Mouse (Mus musculus): ENCODE measurements around the gene Skap1. TPM values are rescaled to one million over a fixed set of nuclear protein-coding genes. Genes with fewer than 3 reads are reported as not detected.

The Skap1 gene
- total and polyA plus RNA-seq, 3 experiments = not detected

DNA sequence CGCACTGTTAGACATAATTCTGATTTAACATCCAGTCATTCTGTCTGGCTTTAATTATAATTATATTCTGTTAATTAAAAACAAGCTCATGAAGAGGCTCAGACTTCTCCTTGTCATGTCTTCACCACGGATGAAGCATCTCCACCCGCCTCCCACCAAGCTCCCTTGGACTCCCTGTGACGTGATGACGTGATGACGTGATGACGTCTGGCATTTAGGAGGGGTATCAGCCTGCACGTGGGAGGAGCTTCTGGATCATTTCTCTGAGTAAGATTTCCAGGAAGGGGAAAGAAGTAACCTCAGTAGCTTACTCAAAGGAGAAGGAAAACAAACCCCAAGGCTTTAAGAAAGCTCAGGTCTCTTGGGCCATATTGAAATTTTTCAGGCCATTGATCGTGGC, 165.4 kb downstream of the Skap1 start:
- H3K27ac ChIP-seq (ENCODE audit: control insufficient read depth, low read depth, low read length) = no peak overlapping the region
- H3K9me3 ChIP-seq (replicated peaks; ENCODE audit: insufficient read depth, low read length) = no peaks in the 10 kb centered on the region
- no peaks in the 10 kb centered on the region for H3K36me3 ChIP-seq (ENCODE audit: control insufficient read depth in 1 of 2, insufficient read depth in 2 of 2, low read length in 2 of 2)
- no peaks in the 10 kb centered on the region for H3K4me1 ChIP-seq (ENCODE audit: control insufficient read depth in 1 of 2, insufficient read depth in 2 of 2, low read length in 2 of 2)
- no peak overlapping the region for H3K4me3 ChIP-seq (ENCODE audit: control insufficient read depth in 1 of 2, insufficient read depth in 1 of 2, low read depth in 2 of 2, low read length in 2 of 2)
- no peak overlapping the region for H3K9ac ChIP-seq (ENCODE audit: control insufficient read depth, low read depth, low read length, poor library complexity, severe bottlenecking)
- peaks cover 17 to 28% of the 10 kb centered on the region in 2 experiments for H3K27me3 ChIP-seq (ENCODE audit: control insufficient read depth in 1 of 2, insufficient read depth in 2 of 2, low read length in 2 of 2)
- no peaks in the 10 kb centered on the region for H3K79me2 ChIP-seq (ENCODE audit: control insufficient read depth, insufficient read depth, low read length, poor library complexity)
- TF ChIP-seq RCOR1 (IDR thresholded peaks at IDR 0.05; ENCODE audit: low read depth, low read length) (no peak), HCFC1 (IDR thresholded peaks at IDR 0.05; ENCODE audit: low read depth, low read length) (no peak), UBTF (IDR thresholded peaks at IDR 0.05; ENCODE audit: borderline replicate concordance, insufficient read depth, low read depth, low read length) (no peak), BHLHE40 (IDR thresholded peaks at IDR 0.05; ENCODE audit: borderline replicate concordance, low read depth, low read length) (no peak), TBP (IDR thresholded peaks at IDR 0.05; ENCODE audit: low read depth, low read length) (no peak), CHD2 (IDR thresholded peaks at IDR 0.05; ENCODE audit: low read length) (no peak), CHD1 (IDR thresholded peaks at IDR 0.05; ENCODE audit: low read depth, low read length) (no peak), ETS1 (IDR thresholded peaks at IDR 0.05; ENCODE audit: low read depth, low read length) (no peak), RAD21 (IDR thresholded peaks at IDR 0.05; ENCODE audit: low read depth, low read length) (no peak), USF1 (IDR thresholded peaks at IDR 0.05; ENCODE audit: low read depth, low read length) (no peak), MYC (IDR thresholded peaks at IDR 0.05; ENCODE audit: low read depth, low read length) (no peak), KAT2A (conservative IDR thresholded peaks at IDR 0.05; ENCODE audit: low read depth, low read length) (no peak), ELF1 (IDR thresholded peaks at IDR 0.05; ENCODE audit: low read depth, low read length) (no peak), CTCF (IDR thresholded peaks at IDR 0.05 in 2 of 3, conservative IDR thresholded peaks at IDR 0.05 in 1 of 3; ENCODE audit: control insufficient read depth in 1 of 3, insufficient read depth in 1 of 3, low read depth in 2 of 3, low read length in 3 of 3, poor library complexity in 1 of 3, severe bottlenecking in 1 of 3) (no peak), ZNF384 (IDR thresholded peaks at IDR 0.05; ENCODE audit: low read depth, low read length) (no peak), NRF1 (IDR thresholded peaks at IDR 0.05; ENCODE audit: insufficient read depth, low read depth, low read length, poor library complexity, severe bottlenecking) (no peak)
- no peak for DNase-seq (ENCODE audit: low read depth, low spot score)

DNA sequence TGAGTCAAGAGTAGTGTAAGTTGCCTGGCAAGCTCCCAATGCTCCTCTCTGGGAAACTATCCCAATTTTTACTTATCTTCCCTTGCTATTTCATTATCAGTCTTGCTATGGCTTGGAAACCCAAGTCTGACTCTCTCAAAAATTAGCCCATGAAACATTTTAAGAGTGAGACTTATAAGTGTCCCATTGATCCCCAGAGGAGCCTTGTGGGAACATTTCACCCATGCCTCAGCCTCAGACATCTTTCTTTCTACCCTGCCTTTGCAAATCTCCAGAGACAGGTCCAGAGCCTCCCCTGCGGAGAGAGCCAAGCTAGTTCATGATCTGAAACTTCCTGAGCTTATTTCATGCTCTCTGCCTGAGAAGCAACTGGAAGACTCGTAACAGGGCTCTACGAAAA, 167.1 kb downstream of the Skap1 start:
- DNase-seq (ENCODE audit: low read depth, low spot score) = no peak
- H3K79me2 ChIP-seq (ENCODE audit: control insufficient read depth, insufficient read depth, low read length, poor library complexity) = no peaks in the 10 kb centered on the region
- peaks cover 14 to 39% of the 10 kb centered on the region in 2 experiments for H3K27me3 ChIP-seq (ENCODE audit: control insufficient read depth in 1 of 2, insufficient read depth in 2 of 2, low read length in 2 of 2)
- no peaks in the 10 kb centered on the region for H3K9me3 ChIP-seq (replicated peaks; ENCODE audit: insufficient read depth, low read length)
- no peak overlapping the region for H3K9ac ChIP-seq (ENCODE audit: control insufficient read depth, low read depth, low read length, poor library complexity, severe bottlenecking)
- H3K4me1 ChIP-seq (ENCODE audit: control insufficient read depth in 1 of 2, insufficient read depth in 2 of 2, low read length in 2 of 2) = no peaks in the 10 kb centered on the region
- no peak overlapping the region for H3K4me3 ChIP-seq (ENCODE audit: control insufficient read depth in 1 of 2, insufficient read depth in 1 of 2, low read depth in 2 of 2, low read length in 2 of 2)
- H3K27ac ChIP-seq (ENCODE audit: control insufficient read depth, low read depth, low read length) = no peak overlapping the region
- TF ChIP-seq SIN3A (IDR thresholded peaks at IDR 0.05; ENCODE audit: low read length) = no peak
- no peak for TF ChIP-seq ZNF384 (IDR thresholded peaks at IDR 0.05; ENCODE audit: low read depth, low read length)
- no peak for TF ChIP-seq ZMIZ1 (IDR thresholded peaks at IDR 0.05; ENCODE audit: low read depth, low read length)
- no peak for TF ChIP-seq MAZ (IDR thresholded peaks at IDR 0.05; ENCODE audit: low read depth, low read length)
- TF ChIP-seq RAD21 (IDR thresholded peaks at IDR 0.05; ENCODE audit: low read depth, low read length) = no peak
- no peak for TF ChIP-seq TBP (IDR thresholded peaks at IDR 0.05; ENCODE audit: low read depth, low read length)
- TF ChIP-seq BHLHE40 (IDR thresholded peaks at IDR 0.05; ENCODE audit: borderline replicate concordance, low read depth, low read length) = no peak
- TF ChIP-seq GABPA (IDR thresholded peaks at IDR 0.05; ENCODE audit: low read depth, low read length) = no peak
- no peak for TF ChIP-seq ZKSCAN1 (IDR thresholded peaks at IDR 0.05; ENCODE audit: low read depth, low read length)
- TF ChIP-seq SMC3 (IDR thresholded peaks at IDR 0.05; ENCODE audit: low read depth, low read length) = no peak
- H3K36me3 ChIP-seq (ENCODE audit: control insufficient read depth in 1 of 2, insufficient read depth in 2 of 2, low read length in 2 of 2) = no peaks in the 10 kb centered on the region
